Mouse (Mus musculus) kidney, adult 11 months (tissue): Measurements from ENCODE around the gene Slc2a8.

Experiments used
- DNase-seq: peaks from one replicate; pipeline ENCODE4 v3.0.0; 2022

The Slc2a8 gene

GRCm38 (mm10) chr2:32928235-32928946 is 53.5 kb downstream of the Slc2a8 start:
- peak; percentile 50 for DNase-seq

GRCm38 (mm10) chr2:32927624-32928234 is 54.2 kb downstream of the Slc2a8 start:
- no peak for DNase-seq

GRCm38 (mm10) chr2:32926330-32927075 is 55.4 kb downstream of the Slc2a8 start:
- no peak for DNase-seq

GRCm38 (mm10) chr2:32924306-32924844 is 57.5 kb downstream of the Slc2a8 start:
- DNase-seq = no peak

GRCm38 (mm10) chr2:32923551-32924250 is 58.2 kb downstream of the Slc2a8 start:
- no peak for DNase-seq
